ENCODE assay signal across 13 mouse cellular contexts in genomic region chr3:96579239-96579750, GRCm38 (mm10). TPM values are rescaled to one million over a fixed set of nuclear protein-coding genes. Genes with fewer than 3 reads are reported as not detected.
A peak's percentile ranks its signal among the peaks of the same experiment; 100 is the strongest.
DNase-seq lines count a peak whose midpoint lies in the region; ATAC-seq and TF ChIP-seq lines count a peak whose summit lies in the region.
"Had no signal": no experiment of that assay in that cellular context is flagged by ENCODE, and none has a peak within 500 bp of the region (broad histone marks: within the 10 kb centered on the region; RNA-seq: fewer than 3 reads in every experiment).

No protein-coding gene starts in this region.

- H3K27ac ChIP-seq in kidney, embryonic 14.5 days (ENCODE audit: low read depth, low read length) = no peak overlapping the region
- peak overlapping the region; percentile 17 for H3K27ac ChIP-seq in thymus, adult 2 months (ENCODE audit: control insufficient read depth, insufficient read depth, low read length)
- H3K27ac ChIP-seq in heart, postnatal 0 days (ENCODE audit: low read depth) = peak overlapping the region; percentile 99
- H3K27ac ChIP-seq: hindbrain, embryonic 14.5 days had no signal

- H3K36me3 ChIP-seq in kidney, embryonic 14.5 days (ENCODE audit: control insufficient read depth, insufficient read depth, low read length) = no peaks in the 10 kb centered on the region
- H3K36me3 ChIP-seq in thymus, adult 2 months (ENCODE audit: control insufficient read depth, insufficient read depth, low read length) = no peaks in the 10 kb centered on the region
- H3K36me3 ChIP-seq in heart, postnatal 0 days (replicated peaks; ENCODE audit: control insufficient read depth, insufficient read depth, low read length) = no peaks in the 10 kb centered on the region
- H3K36me3 ChIP-seq: forebrain, embryonic 10.5 days had no signal

- H3K9ac ChIP-seq in kidney, embryonic 14.5 days (ENCODE audit: low read depth, low read length) = no peak overlapping the region
- no peak overlapping the region for H3K9ac ChIP-seq in heart, postnatal 0 days (replicated peaks; ENCODE audit: low read depth, low read length)
- H3K9ac ChIP-seq: hindbrain, embryonic 14.5 days had no signal

- TF ChIP-seq EP300 in heart, postnatal 0 days (IDR thresholded peaks at IDR 0.05; ENCODE audit: low read depth) = no peak

- no peaks in the 10 kb centered on the region for H3K9me3 ChIP-seq in kidney, embryonic 14.5 days (ENCODE audit: control insufficient read depth, low read length)
- H3K9me3 ChIP-seq in heart, postnatal 0 days (replicated peaks; ENCODE audit: control insufficient read depth, low read length) = no peaks in the 10 kb centered on the region
- H3K9me3 ChIP-seq: forebrain, embryonic 10.5 days had no signal

- WGBS in kidney, embryonic 14.5 days = 75% methylated on average over 4 of the region's 4 CpGs
- WGBS in thymus, adult 2 months = 77% methylated on average over 4 of the region's 4 CpGs
- WGBS in heart, postnatal 0 days = 76% methylated on average over 4 of the region's 4 CpGs

- no peaks in the 10 kb centered on the region for H3K27me3 ChIP-seq in kidney, embryonic 14.5 days (ENCODE audit: control insufficient read depth, insufficient read depth, low read length)
- H3K27me3 ChIP-seq in thymus, adult 2 months (ENCODE audit: control insufficient read depth, insufficient read depth, low read length) = no peaks in the 10 kb centered on the region
- no peaks in the 10 kb centered on the region for H3K27me3 ChIP-seq in heart, postnatal 0 days (ENCODE audit: control insufficient read depth, insufficient read depth, low read length)

- TF ChIP-seq CTCF in thymus, adult 2 months (IDR thresholded peaks at IDR 0.05; ENCODE audit: borderline replicate concordance, control insufficient read depth, extremely low read depth, insufficient read depth, low read length, poor library complexity) = no peak
- TF ChIP-seq CTCF in heart, postnatal 0 days (IDR thresholded peaks at IDR 0.05; ENCODE audit: low read depth) = no peak

- DNase-seq in kidney, postnatal 10 days = no peak
- no peak for DNase-seq in thymus, adult 2 months
- no peak for DNase-seq in thymus, adult 18-20 months
- DNase-seq in heart, postnatal 0 days (ENCODE audit: low spot score) = peak; percentile 4
- no peak for DNase-seq in embryo, embryonic 10 days (ENCODE audit: low spot score)
- no peak for DNase-seq in urinary bladder, adult 18-20 months (ENCODE audit: low spot score in 2 of 2)
- DNase-seq: embryo, embryonic 11 days had no signal

- no peak for ATAC-seq in kidney, embryonic 14.5 days (ENCODE audit: low FRiP score, low TSS enrichment)
- ATAC-seq in heart, postnatal 0 days (ENCODE audit: insufficient read depth, low read depth) = no peak

- peak overlapping the region; percentile 10; the same call in 1 of the 2 replicates for H3K4me2 ChIP-seq in kidney, embryonic 14.5 days (replicated peaks; ENCODE audit: low read depth, low read length)
- peak overlapping the region; percentile 1; the same call in 1 of the 2 replicates for H3K4me2 ChIP-seq in heart, postnatal 0 days (ENCODE audit: low read depth, low read length)

- TF ChIP-seq POLR2A in thymus, adult 2 months (IDR thresholded peaks at IDR 0.05; ENCODE audit: control insufficient read depth, extremely low read depth, insufficient read depth, low read length, poor library complexity) = no peak

- no peak overlapping the region for H3K4me3 ChIP-seq in kidney, embryonic 14.5 days (ENCODE audit: low read length)
- no peak overlapping the region for H3K4me3 ChIP-seq in thymus, adult 2 months (ENCODE audit: control insufficient read depth, insufficient read depth, low read length)
- H3K4me3 ChIP-seq in heart, postnatal 0 days (ENCODE audit: low read depth, low read length) = no peak overlapping the region

- peaks cover 18% of the 10 kb centered on the region for H3K4me1 ChIP-seq in kidney, embryonic 14.5 days (ENCODE audit: control insufficient read depth, insufficient read depth, low read length)
- peaks cover 37% of the 10 kb centered on the region for H3K4me1 ChIP-seq in thymus, adult 2 months (replicated peaks; ENCODE audit: control insufficient read depth, insufficient read depth, low read length)
- peaks cover 46% of the 10 kb centered on the region for H3K4me1 ChIP-seq in heart, postnatal 0 days (ENCODE audit: control insufficient read depth, insufficient read depth)

RNA-seq across cellular contexts. Expression of gene Gm16253, which starts 2.5 kb away (rescaled TPM):
- polyA plus RNA-seq in kidney, embryonic 14.5 days (2014; fragmentation: Nextera tagmentation; extraction: Ambion mirVana) = 0.72 and 1.3 TPM in 2 replicates
- polyA plus RNA-seq in thymus, adult 2 months (2012; rRNA removed) = not detected in 2 replicates
- not detected in 2 replicates for total RNA-seq in heart, postnatal 0 days (2014; rRNA removed; ENCODE audit: low replicate concordance)
- polyA plus RNA-seq in heart, postnatal 0 days (2015; fragmentation: Nextera tagmentation; extraction: Ambion mirVana) = 1.1 and 1.2 TPM in 2 replicates
- total RNA-seq: layer of hippocampus, adult 8-10 months; midbrain, postnatal 0 days had no signal
- polyA plus RNA-seq: activated CD4-positive, CD25-positive, alpha-beta regulatory T cell, adult 4 months had no signal

RNA-seq across cellular contexts. Expression of gene Polr3gl, which starts 14.7 kb away (rescaled TPM):
- 18.0 and 22.3 TPM in 2 replicates for polyA plus RNA-seq in kidney, embryonic 14.5 days (2014; fragmentation: Nextera tagmentation; extraction: Ambion mirVana)
- polyA plus RNA-seq in thymus, adult 2 months (2012; rRNA removed) = 17.8 and 18.2 TPM in 2 replicates
- total RNA-seq in heart, postnatal 0 days (2014; rRNA removed; ENCODE audit: low replicate concordance) = 10.3 and 13.1 TPM in 2 replicates
- 37.1 and 38.7 TPM in 2 replicates for polyA plus RNA-seq in heart, postnatal 0 days (2015; fragmentation: Nextera tagmentation; extraction: Ambion mirVana)

RNA-seq across cellular contexts. Expression of gene Ankrd34a, which starts 17.1 kb away (rescaled TPM):
- 1.8 and 2.4 TPM in 2 replicates for polyA plus RNA-seq in kidney, embryonic 14.5 days (2014; fragmentation: Nextera tagmentation; extraction: Ambion mirVana)
- polyA plus RNA-seq in thymus, adult 2 months (2012; rRNA removed) = 0.18 and 0.49 TPM in 2 replicates
- total RNA-seq in heart, postnatal 0 days (2014; rRNA removed; ENCODE audit: low replicate concordance) = 1.2 and 5.3 TPM in 2 replicates
- 6.0 and 6.8 TPM in 2 replicates for polyA plus RNA-seq in heart, postnatal 0 days (2015; fragmentation: Nextera tagmentation; extraction: Ambion mirVana)
- polyA plus RNA-seq: activated CD4-positive, CD25-positive, alpha-beta regulatory T cell, adult 4 months had no signal

RNA-seq across cellular contexts. Expression of gene Txnip, which starts 21.5 kb away (rescaled TPM):
- 91.1 and 148 TPM in 2 replicates for polyA plus RNA-seq in kidney, embryonic 14.5 days (2014; fragmentation: Nextera tagmentation; extraction: Ambion mirVana)
- polyA plus RNA-seq in thymus, adult 2 months (2012; rRNA removed) = 587 and 719 TPM in 2 replicates
- 1,058 and 1,196 TPM in 2 replicates for total RNA-seq in heart, postnatal 0 days (2014; rRNA removed; ENCODE audit: low replicate concordance)
- 332 and 600 TPM in 2 replicates for polyA plus RNA-seq in heart, postnatal 0 days (2015; fragmentation: Nextera tagmentation; extraction: Ambion mirVana)

RNA-seq across cellular contexts. Expression of gene Lix1l, which starts 21.7 kb away (rescaled TPM):
- 5.8 and 7.0 TPM in 2 replicates for polyA plus RNA-seq in kidney, embryonic 14.5 days (2014; fragmentation: Nextera tagmentation; extraction: Ambion mirVana)
- 4.6 and 8.2 TPM in 2 replicates for polyA plus RNA-seq in thymus, adult 2 months (2012; rRNA removed)
- 33.1 and 50.6 TPM in 2 replicates for total RNA-seq in heart, postnatal 0 days (2014; rRNA removed; ENCODE audit: low replicate concordance)
- polyA plus RNA-seq in heart, postnatal 0 days (2015; fragmentation: Nextera tagmentation; extraction: Ambion mirVana) = 3.6 and 5.1 TPM in 2 replicates
